Mouse (Mus musculus): ENCODE data around the gene Colq. TPM values are rescaled to one million over a fixed set of nuclear protein-coding genes. Genes with fewer than 3 reads are reported as not detected.

Colq gene
- polyA plus RNA-seq, 1 experiment = 0.36 TPM

Other genes starting within 250 kb of the Colq start
- 25.2 and 29.3 TPM in 2 replicates for gene Sh3bp5, start 155.3 kb downstream of the Colq start, polyA plus RNA-seq (2012; rRNA removed)
- 30.8 and 35.4 TPM in 2 replicates for gene Eaf1, start 96.9 kb downstream of the Colq start, polyA plus RNA-seq (2012; rRNA removed)
- gene Mettl6, start 96.3 kb downstream of the Colq start, polyA plus RNA-seq (2012; rRNA removed) = 8.5 and 9.3 TPM in 2 replicates
- gene Gm49387, start 49.5 kb upstream of the Colq start, polyA plus RNA-seq (2012; rRNA removed) = not detected in 2 replicates
- 37.2 and 41.5 TPM in 2 replicates for gene Btd, start 49.7 kb upstream of the Colq start, polyA plus RNA-seq (2012; rRNA removed)
- 17.7 and 20.0 TPM in 2 replicates for gene Hacl1, start 49.9 kb upstream of the Colq start, polyA plus RNA-seq (2012; rRNA removed)
- gene Ankrd28, start 239.3 kb upstream of the Colq start, polyA plus RNA-seq (2012; rRNA removed) = 12.0 and 12.2 TPM in 2 replicates